In genomic region chr5:85341383-85341782, GRCm38 (mm10) we compare ENCODE assay signal across 23 mouse cellular contexts.
"Had no signal": no experiment of that assay in that cellular context is flagged by ENCODE, and none has a peak within 500 bp of the region (broad histone marks: within the 10 kb centered on the region; RNA-seq: fewer than 3 reads in every experiment).

No protein-coding gene starts in this region.

- H3K27ac ChIP-seq: layer of hippocampus, adult 2 months; limb, embryonic 10.5 days; limb, embryonic 13.5 days; liver, embryonic 12.5 days; liver, embryonic 15.5 days; lung, embryonic 15.5 days; midbrain, embryonic 10.5 days; neural tube, embryonic 12.5 days; stomach, embryonic 15.5 days had no signal

- H3K9me3 ChIP-seq: limb, embryonic 10.5 days; limb, embryonic 13.5 days; liver, embryonic 12.5 days; liver, embryonic 15.5 days; lung, embryonic 15.5 days; midbrain, embryonic 10.5 days; neural tube, embryonic 12.5 days; stomach, embryonic 15.5 days had no signal

- DNase-seq: kidney, adult 18-20 months; kidney, adult 9 months; kidney, postnatal 14 days; layer of hippocampus, adult 9-11 months; liver; lung, adult 18-20 months; lung, postnatal 10 days; lung, postnatal 36 days; retina, postnatal 1 day; right cerebral cortex, postnatal 25 days; spleen, adult 18-20 months; thymus, postnatal 25 days had no signal

- H3K9ac ChIP-seq: limb, embryonic 13.5 days; liver, embryonic 12.5 days; liver, embryonic 15.5 days; lung, embryonic 15.5 days; neural tube, embryonic 12.5 days; stomach, embryonic 15.5 days had no signal

- H3K4me1 ChIP-seq: limb, embryonic 10.5 days; limb, embryonic 13.5 days; liver, embryonic 12.5 days; liver, embryonic 15.5 days; lung, embryonic 15.5 days; megakaryocyte, embryonic 14.5 days; stomach, embryonic 15.5 days had no signal

- ATAC-seq: liver, embryonic 12.5 days; midbrain, embryonic 16.5 days had no signal

- H3K36me3 ChIP-seq: limb, embryonic 10.5 days; limb, embryonic 13.5 days; liver, embryonic 12.5 days; liver, embryonic 15.5 days; lung, embryonic 15.5 days; midbrain, embryonic 10.5 days; neural tube, embryonic 12.5 days; stomach, embryonic 15.5 days had no signal

- H3K27me3 ChIP-seq: limb, embryonic 13.5 days; liver, embryonic 12.5 days; liver, embryonic 15.5 days; lung, embryonic 15.5 days; megakaryocyte, embryonic 14.5 days; neural tube, embryonic 12.5 days; stomach, embryonic 15.5 days had no signal

- H3K4me2 ChIP-seq: limb, embryonic 13.5 days; liver, embryonic 12.5 days; liver, embryonic 15.5 days; lung, embryonic 15.5 days; neural tube, embryonic 12.5 days; stomach, embryonic 15.5 days had no signal

- H3K4me3 ChIP-seq: layer of hippocampus, adult 2 months; limb, embryonic 10.5 days; limb, embryonic 13.5 days; liver, embryonic 12.5 days; liver, embryonic 15.5 days; lung, embryonic 15.5 days; megakaryocyte, embryonic 14.5 days; midbrain, embryonic 10.5 days; neural tube, embryonic 12.5 days; stomach, embryonic 15.5 days had no signal
